Mouse (Mus musculus) embryonic facial prominence, embryonic 15.5 days (tissue): ENCODE results near the gene Sdk2. TPM values are rescaled to one million over a fixed set of nuclear protein-coding genes. Genes with fewer than 3 reads are reported as not detected.
A peak's percentile ranks its signal among the peaks of the same experiment; 100 is the strongest.

Experiments
- ATAC-seq: fragments of 200-750 bp; cut with Nextera tagmentation; 2 replicates; pipeline ENCODE4 v1.8.0; 2017; ENCODE audit warnings: low read depth, moderate TSS enrichment; ENCODE audit not compliant: insufficient number of reproducible peaks, low FRiP score, low TSS enrichment
- H3K27ac ChIP-seq: fragments of 300-500 bp; sonication (generic); replicated peaks from 2 replicates; pipeline ENCODE4 v1.5.1; 2015; ENCODE audit warnings: mild to moderate bottlenecking, inconsistent platforms
- H3K27me3 ChIP-seq: fragments of 300-500 bp; sonication (generic); 2 replicates; pipeline ENCODE4 v1.6.1; 2015; ENCODE audit warnings: inconsistent platforms
- H3K36me3 ChIP-seq: fragments of 300-500 bp; sonication (generic); 2 replicates; pipeline ENCODE4 v1.6.1; 2015; ENCODE audit warnings: mild to moderate bottlenecking, inconsistent platforms
- H3K4me1 ChIP-seq: fragments of 300-500 bp; sonication (generic); 2 replicates; pipeline ENCODE4 v1.6.1; 2015; ENCODE audit warnings: inconsistent platforms
- H3K4me2 ChIP-seq: fragments of 300-500 bp; sonication (generic); replicated peaks from 2 replicates; pipeline ENCODE4 v1.6.1; 2015; ENCODE audit warnings: mild to moderate bottlenecking, inconsistent platforms
- H3K4me3 ChIP-seq: fragments of 300-500 bp; sonication (generic); replicated peaks from 2 replicates; pipeline ENCODE4 v1.5.1; 2015; ENCODE audit warnings: mild to moderate bottlenecking, inconsistent platforms
- H3K9ac ChIP-seq: fragments of 300-500 bp; sonication (generic); 2 replicates; pipeline ENCODE4 v1.6.1; 2015; ENCODE audit warnings: inconsistent platforms
- H3K9me3 ChIP-seq: fragments of 300-500 bp; sonication (generic); replicated peaks from 2 replicates; pipeline ENCODE4 v1.6.1; 2016; ENCODE audit warnings: inconsistent platforms
- WGBS: fragments of 180-500 bp; shearing (Covaris S2); methylation state at CpG from one replicate; pipeline ENCODE4 v1.1.7; 2015; 5-methylcytosine and 5-hydroxymethylcytosine counted together
- polyA plus RNA-seq: library from polyadenylated mRNA; unstranded; fragments of >200 nt; fragmentation: Nextera tagmentation; extraction: Ambion mirVana; gene quantifications from 2 replicates; pipeline ENCODE4 v1.2.1, GENCODE M21; 2015

Gene Sdk2
- polyA plus RNA-seq, 1 experiment from 2014 or later = 4.8 TPM

DNA sequence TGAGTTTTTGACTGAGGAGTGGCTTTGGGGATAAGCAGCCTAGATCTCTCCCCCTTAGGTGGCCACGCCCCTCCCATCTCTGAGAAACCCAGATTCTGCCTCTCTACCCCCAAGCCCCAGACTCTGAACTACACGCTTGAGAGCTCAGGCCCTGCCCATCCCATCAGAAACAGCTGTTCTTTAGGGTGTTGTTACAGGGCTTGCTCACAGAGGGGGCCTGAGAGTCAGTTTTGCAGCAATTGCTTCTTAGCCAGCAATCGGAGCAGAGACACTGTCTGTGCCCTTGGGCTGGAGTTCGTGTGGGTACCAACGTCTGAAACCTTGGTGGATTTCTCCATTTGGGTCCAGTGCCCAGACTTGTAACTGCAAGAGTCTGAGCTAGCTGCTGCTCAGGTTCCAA, 1.5 kb upstream of the Sdk2 start:
- Histone ChIP-seq H3K4me2 (peak overlapping the region; percentile 30), H3K27me3 (peaks cover 16% of the 10 kb centered on the region), H3K9me3 (no peaks in the 10 kb centered on the region), H3K4me1 (peaks cover 52% of the 10 kb centered on the region), H3K9ac (no peak overlapping the region), H3K4me3 (no peak overlapping the region), H3K36me3 (no peaks in the 10 kb centered on the region), H3K27ac (peak overlapping the region; percentile 58)
- WGBS = 2% methylated on average over 5 of the region's 5 CpGs
- peak; percentile 35 for ATAC-seq

DNA sequence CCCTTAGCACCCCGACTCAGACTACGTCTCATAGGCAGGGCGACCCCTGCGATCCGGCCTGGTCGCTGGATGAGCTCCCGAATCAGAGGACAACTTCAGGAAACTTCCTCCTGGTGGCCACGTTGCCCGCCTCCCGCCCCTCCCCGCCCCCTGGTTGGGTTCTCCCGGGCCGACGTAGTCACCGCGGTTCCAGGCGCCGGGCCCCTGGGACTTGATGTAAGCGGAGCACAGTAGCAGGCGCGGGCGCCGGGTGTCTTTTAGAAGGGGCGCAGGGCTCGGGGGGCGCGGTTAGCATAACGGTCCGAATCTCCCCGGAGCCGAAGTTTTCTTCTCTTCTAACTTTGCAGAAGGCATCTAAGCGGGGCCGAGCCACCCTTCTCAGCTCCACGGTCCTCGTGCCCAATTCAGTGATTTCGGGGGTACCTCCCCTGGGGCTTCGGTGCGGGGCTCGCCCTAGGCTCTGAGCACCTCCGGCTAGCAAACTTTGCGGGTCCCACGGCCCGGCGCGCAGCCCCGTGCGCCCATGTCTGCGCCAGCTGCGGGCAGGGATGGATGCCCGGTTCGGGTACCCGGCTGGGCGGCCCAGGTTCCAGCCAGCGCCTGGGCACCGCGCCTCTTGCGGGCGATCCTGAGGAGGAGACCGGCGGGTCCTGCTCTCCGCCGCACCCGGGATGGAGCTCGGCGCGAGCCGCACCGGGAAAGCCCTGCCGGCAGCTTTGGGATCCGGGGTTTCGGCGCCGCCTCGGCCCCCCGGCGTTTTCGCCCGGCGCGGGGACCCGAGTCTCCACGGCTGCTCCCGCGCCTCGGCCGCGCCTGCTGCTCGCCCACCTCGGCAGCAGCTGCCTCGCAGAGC, 522 bp downstream of the Sdk2 start:
- Histone ChIP-seq H3K4me3 (peak overlapping the region; percentile 68), H3K9ac (peak overlapping the region; percentile 69), H3K27ac (peak overlapping the region; percentile 92), H3K9me3 (no peaks in the 10 kb centered on the region), H3K27me3 (peaks cover 9% of the 10 kb centered on the region), H3K36me3 (no peaks in the 10 kb centered on the region), H3K4me1 (peaks cover 57% of the 10 kb centered on the region), H3K4me2 (peak overlapping the region; percentile 98)
- WGBS = under 1% methylated on average over 90 of the region's 90 CpGs
- peak; percentile 22; the same call in 1 of the 2 replicates for ATAC-seq

DNA sequence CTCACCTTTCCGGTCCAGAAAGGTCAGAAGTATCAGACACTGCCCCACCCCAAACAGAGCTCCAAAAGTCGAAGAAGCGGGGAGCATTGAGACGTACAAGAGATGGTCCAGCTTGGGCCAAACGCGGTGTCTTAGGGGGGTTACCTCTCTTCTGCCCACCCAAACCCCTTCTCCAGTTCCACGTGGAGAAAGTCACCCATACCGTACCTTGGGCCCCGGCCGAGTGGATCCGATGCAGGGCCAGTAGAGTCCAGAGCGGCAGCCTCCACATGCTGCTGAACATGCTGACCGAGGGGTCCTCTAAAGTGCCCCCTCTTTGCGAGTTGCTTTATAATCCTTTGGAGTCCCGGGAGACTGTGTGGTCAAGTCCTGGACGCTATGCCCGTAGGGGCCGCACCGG, 1.2 kb downstream of the Sdk2 start:
- H3K4me1 ChIP-seq = peaks cover 62% of the 10 kb centered on the region

GRCm38 (mm10) chr11:114064871-114065388, 1.9 kb downstream of the Sdk2 start:
- Histone ChIP-seq H3K4me2 (peak overlapping the region; percentile 98), H3K4me3 (peak overlapping the region; percentile 68), H3K27me3 (peaks cover 9% of the 10 kb centered on the region), H3K9me3 (no peaks in the 10 kb centered on the region), H3K9ac (peak overlapping the region; percentile 69), H3K36me3 (no peaks in the 10 kb centered on the region), H3K4me1 (peaks cover 62% of the 10 kb centered on the region), H3K27ac (no peak overlapping the region)
- ATAC-seq = 0 out of 2 replicates have a peak, but pooled peaks have one; percentile 7
- WGBS = under 1% methylated on average over 32 of the region's 32 CpGs

More for the DNA sequence above, 1.2 kb downstream of the Sdk2 start:
- no peaks in the 10 kb centered on the region for H3K9me3 ChIP-seq
- peaks cover 9% of the 10 kb centered on the region for H3K27me3 ChIP-seq
- H3K4me3 ChIP-seq = peak overlapping the region; percentile 68
- ATAC-seq = no peak
- no peaks in the 10 kb centered on the region for H3K36me3 ChIP-seq
- peak overlapping the region; percentile 98 for H3K4me2 ChIP-seq
- WGBS = 2% methylated on average over 19 of the region's 19 CpGs
- no peak overlapping the region; the same call in 1 of the 2 replicates for H3K27ac ChIP-seq
- peak overlapping the region; percentile 69 for H3K9ac ChIP-seq

DNA sequence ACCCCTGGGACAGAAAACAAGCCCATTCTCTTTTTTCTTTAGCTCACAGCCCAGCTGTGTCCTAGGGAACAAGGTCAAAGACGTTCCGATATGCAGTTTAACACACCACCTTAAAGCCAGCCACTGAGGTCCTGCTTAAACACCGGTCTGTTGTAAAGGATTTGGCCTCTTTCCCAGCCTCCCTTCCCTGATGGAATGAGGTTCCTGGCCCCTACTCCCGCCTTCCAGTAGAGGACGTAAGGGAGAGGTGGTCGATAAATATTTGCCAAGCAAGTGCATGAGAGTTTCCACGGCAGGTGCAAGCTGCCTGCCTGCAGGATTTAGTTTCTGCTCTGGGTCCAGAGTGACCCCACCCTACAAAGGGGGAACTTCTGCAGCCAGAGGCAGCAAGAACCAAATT, 4.9 kb downstream of the Sdk2 start:
- Histone ChIP-seq H3K9me3 (no peaks in the 10 kb centered on the region), H3K9ac (no peak overlapping the region), H3K27ac (no peak overlapping the region), H3K36me3 (no peaks in the 10 kb centered on the region), H3K4me3 (no peak overlapping the region), H3K4me2 (no peak overlapping the region), H3K27me3 (peaks cover 6% of the 10 kb centered on the region), H3K4me1 (peaks cover 43% of the 10 kb centered on the region)
- 49% methylated on average over 7 of the region's 7 CpGs for WGBS
- ATAC-seq = no peak

DNA sequence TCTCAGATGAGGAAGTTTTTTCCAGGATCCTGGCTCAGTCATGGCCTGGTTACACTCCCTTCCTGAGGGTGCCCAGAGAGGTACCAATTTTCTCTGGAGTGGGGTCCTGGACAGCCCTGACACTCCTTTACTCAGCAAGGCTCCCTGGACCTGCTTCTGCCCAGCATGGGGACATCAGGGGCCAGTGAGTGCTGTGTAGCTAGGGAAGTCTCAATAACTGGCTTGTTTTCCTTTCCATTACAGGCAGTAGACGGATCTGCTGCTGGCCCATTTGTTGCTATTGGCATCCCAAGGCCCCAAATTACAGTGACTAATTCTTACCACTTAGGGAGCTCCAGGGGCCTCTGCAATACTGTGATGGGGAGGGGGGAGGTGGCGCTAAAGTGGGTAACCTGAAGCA, 5.6 kb downstream of the Sdk2 start:
- Histone ChIP-seq H3K9ac (no peak overlapping the region), H3K4me3 (no peak overlapping the region), H3K36me3 (no peaks in the 10 kb centered on the region), H3K27me3 (peaks cover 6% of the 10 kb centered on the region), H3K9me3 (no peaks in the 10 kb centered on the region), H3K4me1 (peaks cover 40% of the 10 kb centered on the region), H3K27ac (no peak overlapping the region), H3K4me2 (no peak overlapping the region)
- ATAC-seq = no peak
- 48% methylated on average over 2 of the region's 2 CpGs for WGBS

DNA sequence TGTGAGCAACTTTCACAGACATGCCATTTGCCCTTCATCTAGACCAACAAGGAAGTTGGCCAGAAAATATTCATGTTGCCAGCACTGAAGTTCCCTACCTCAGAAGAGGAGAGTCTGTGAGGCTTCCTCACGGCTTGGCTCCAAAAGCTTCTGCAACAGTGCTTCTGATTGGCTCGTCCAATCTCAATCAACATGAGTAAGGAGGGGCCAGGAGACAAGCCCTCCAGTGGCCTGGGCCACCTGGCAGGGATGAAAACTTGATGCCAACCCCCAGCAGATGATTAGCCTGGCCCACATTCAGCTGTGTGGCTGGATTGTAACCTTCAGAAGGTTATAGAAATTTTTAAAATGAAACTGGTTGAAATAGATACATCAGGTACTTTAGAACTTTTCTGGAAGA, 10.5 kb downstream of the Sdk2 start:
- 38% methylated on average over 2 of the region's 2 CpGs for WGBS

DNA sequence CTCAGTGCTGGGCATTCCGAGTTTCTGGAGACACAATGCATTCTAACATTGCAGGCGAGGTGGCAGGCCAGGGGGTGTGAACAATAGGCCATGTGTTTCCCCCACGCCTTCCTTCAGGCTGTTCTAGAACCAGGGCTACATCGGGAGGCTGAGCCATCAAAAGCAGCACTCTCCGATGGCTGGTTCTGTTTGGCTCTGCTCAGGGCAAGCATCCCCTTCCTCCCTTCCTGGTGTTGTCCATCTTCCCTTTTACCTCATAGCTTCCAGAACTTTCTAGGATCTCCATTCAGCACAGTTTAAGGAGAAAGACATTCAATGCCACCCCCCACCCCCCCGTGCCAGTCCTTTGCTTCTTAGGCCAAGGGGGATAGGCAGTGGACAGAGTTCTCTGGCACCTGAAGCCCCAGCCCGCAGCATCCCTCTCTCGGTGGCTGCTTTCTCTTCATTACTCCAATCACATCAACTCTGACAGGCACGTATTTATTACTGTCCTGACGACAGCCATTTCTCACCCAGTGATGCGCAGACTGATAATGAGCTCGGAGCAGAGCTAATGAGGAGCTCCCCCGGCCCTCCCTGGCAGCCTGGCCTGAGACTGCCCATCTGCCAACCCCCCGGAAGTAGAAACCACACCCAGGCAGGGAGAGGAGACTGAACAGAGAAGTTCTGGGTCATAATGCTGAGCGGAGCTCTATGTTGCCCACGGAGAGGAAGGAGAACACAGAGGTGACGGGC, 12.1 kb downstream of the Sdk2 start:
- no peak overlapping the region for H3K4me2 ChIP-seq
- ATAC-seq = no peak
- H3K4me1 ChIP-seq = peaks cover 22% of the 10 kb centered on the region
- H3K36me3 ChIP-seq = no peaks in the 10 kb centered on the region
- no peak overlapping the region for H3K4me3 ChIP-seq
- no peaks in the 10 kb centered on the region for H3K9me3 ChIP-seq
- H3K9ac ChIP-seq = no peak overlapping the region
- WGBS = 67% methylated on average over 17 of the region's 17 CpGs
- H3K27ac ChIP-seq = no peak overlapping the region
- no peaks in the 10 kb centered on the region for H3K27me3 ChIP-seq

More for the DNA sequence above, 10.5 kb downstream of the Sdk2 start:
- Histone ChIP-seq H3K4me2 (no peak overlapping the region), H3K27me3 (no peaks in the 10 kb centered on the region), H3K9me3 (no peaks in the 10 kb centered on the region), H3K4me3 (no peak overlapping the region), H3K9ac (no peak overlapping the region), H3K36me3 (no peaks in the 10 kb centered on the region), H3K27ac (no peak overlapping the region), H3K4me1 (peaks cover 13% of the 10 kb centered on the region)
- ATAC-seq = no peak

DNA sequence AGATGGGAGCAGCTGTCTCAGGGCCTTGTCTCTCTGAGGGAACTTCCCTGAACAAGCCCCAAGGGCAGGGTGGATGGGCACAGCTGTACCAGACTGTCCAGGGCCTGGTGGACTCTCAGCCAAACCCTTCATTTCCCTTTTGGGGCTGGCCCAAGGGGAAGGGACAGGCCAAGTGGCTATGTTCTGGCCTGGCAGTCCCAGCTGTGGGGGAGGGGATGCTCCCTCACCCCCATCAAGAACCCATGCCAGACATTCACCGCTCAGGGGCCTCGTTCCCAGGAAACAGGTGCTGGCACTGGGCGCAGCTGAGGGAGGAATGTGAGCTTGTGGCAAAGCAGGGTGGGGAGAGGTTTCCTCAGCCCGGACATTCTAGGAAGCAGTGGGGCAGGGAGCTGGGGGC, 15.5 kb downstream of the Sdk2 start:
- no peak overlapping the region for H3K9ac ChIP-seq
- peaks cover 33% of the 10 kb centered on the region for H3K4me1 ChIP-seq
- peak; percentile 39; the same call in 1 of the 2 replicates for ATAC-seq
- no peak overlapping the region for H3K4me2 ChIP-seq
- H3K27me3 ChIP-seq = no peaks in the 10 kb centered on the region
- H3K9me3 ChIP-seq = no peaks in the 10 kb centered on the region
- 38% methylated on average over 4 of the region's 4 CpGs for WGBS
- H3K4me3 ChIP-seq = no peak overlapping the region
- H3K36me3 ChIP-seq = no peaks in the 10 kb centered on the region
- 0 out of 2 replicates have a peak overlapping the region, but pooled peaks have one; percentile 17 for H3K27ac ChIP-seq

DNA sequence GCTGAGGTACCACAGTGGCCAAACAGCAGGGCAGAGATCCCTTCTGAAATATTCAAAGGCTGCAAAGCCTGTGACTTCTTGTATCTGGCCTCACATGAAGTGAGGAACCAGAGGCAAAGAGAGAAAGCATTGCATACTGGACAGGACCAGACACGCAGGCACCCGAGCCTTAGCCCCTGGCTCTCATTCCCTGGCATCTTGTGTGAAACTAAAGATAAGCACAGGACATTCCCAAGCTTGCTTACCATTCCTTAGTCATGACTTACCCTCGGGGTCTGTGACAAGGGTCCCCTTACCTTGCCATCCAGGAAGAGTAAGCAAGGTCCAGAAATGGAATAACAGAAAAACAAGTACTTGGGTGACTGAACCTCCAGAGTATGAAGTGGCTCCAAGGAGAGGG, 16.3 kb downstream of the Sdk2 start:
- no peak for ATAC-seq
- 54% methylated on average over 3 of the region's 3 CpGs for WGBS

DNA sequence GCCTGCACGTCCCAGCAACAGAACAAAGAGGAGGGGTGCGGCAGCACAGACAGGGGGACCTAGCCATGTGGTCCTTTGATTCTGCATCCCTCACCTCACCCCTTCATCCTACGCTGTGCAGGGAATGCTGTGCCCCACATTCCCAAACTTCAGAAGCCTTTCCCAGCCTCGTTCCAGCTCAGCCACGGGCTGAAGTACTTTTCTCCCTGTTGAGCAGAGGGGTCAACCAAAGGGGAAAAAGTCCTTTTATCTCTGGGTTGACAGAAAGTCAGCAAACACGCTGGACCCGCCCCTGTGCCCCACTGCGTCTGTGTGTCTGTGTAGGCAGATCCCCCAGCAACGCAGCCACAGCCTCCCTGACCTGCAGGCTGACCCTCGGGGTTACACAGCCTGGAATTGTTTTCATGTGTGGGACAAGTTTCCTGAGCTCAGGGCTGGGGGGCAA, 18.9 kb downstream of the Sdk2 start:
- Histone ChIP-seq H3K36me3 (no peaks in the 10 kb centered on the region), H3K27ac (no peak overlapping the region), H3K9me3 (no peaks in the 10 kb centered on the region), H3K9ac (no peak overlapping the region), H3K27me3 (no peaks in the 10 kb centered on the region), H3K4me2 (no peak overlapping the region), H3K4me1 (peaks cover 33% of the 10 kb centered on the region), H3K4me3 (no peak overlapping the region)
- WGBS = 11% methylated on average over 10 of the region's 10 CpGs
- no peak for ATAC-seq

More for the DNA sequence above, 16.3 kb downstream of the Sdk2 start:
- Histone ChIP-seq H3K4me3 (no peak overlapping the region), H3K36me3 (no peaks in the 10 kb centered on the region), H3K27ac (peak overlapping the region; percentile 17; the same call in 1 of the 2 replicates), H3K9me3 (no peaks in the 10 kb centered on the region), H3K4me1 (peaks cover 33% of the 10 kb centered on the region), H3K4me2 (no peak overlapping the region), H3K9ac (no peak overlapping the region), H3K27me3 (no peaks in the 10 kb centered on the region)
